Mouse (Mus musculus) cortical plate, adult 2 months (tissue): ENCODE measurements around the gene Map3k12. TPM values are rescaled to one million over a fixed set of nuclear protein-coding genes. Genes with fewer than 3 reads are reported as not detected.
A peak's percentile ranks its signal among the peaks of the same experiment; 100 is the strongest.

Source experiments
- H3K27ac ChIP-seq: fragments of 200-500 bp; 2 replicates; pipeline ENCODE4 v1.5.1; 2012; ENCODE audit warnings: low read length, control low read depth, inconsistent platforms; ENCODE audit not compliant: insufficient read depth
- H3K4me1 ChIP-seq: fragments of 200-500 bp; 2 replicates; pipeline ENCODE4 v1.6.1; 2011; ENCODE audit warnings: low read length; ENCODE audit not compliant: control insufficient read depth, insufficient read depth
- H3K4me3 ChIP-seq: fragments of 200-500 bp; 2 replicates; pipeline ENCODE4 v1.5.1; 2011; ENCODE audit warnings: mild to moderate bottlenecking, low read length, control low read depth; ENCODE audit not compliant: insufficient read depth
- CTCF ChIP-seq: fragments of 200-500 bp; IDR thresholded peaks from 2 replicates; pipeline ENCODE4 v1.5.1; 2011; ENCODE audit warnings: mild to moderate bottlenecking, control low read depth, low read length; ENCODE audit not compliant: insufficient read depth; ENCODE audit errors: extremely low read depth
- POLR2A ChIP-seq: fragments of 200-500 bp; IDR thresholded peaks from 2 replicates; pipeline ENCODE4 v1.6.1; 2011; ENCODE audit warnings: mild to moderate bottlenecking, low read length, control low read depth; ENCODE audit not compliant: insufficient read depth; ENCODE audit errors: extremely low read depth
- polyA plus RNA-seq: library from polyadenylated mRNA; depleted of rRNA; stranded (reverse); fragments of >200 nt; gene quantifications from 2 replicates; pipeline ENCODE4 v1.2.3, GENCODE M21; 2012

The Map3k12 gene
- polyA plus RNA-seq, 1 experiment = 98.9 TPM

- TF ChIP-seq POLR2A = 0 out of 2 replicates have a peak, but pooled peaks have one; percentile 8
- TF ChIP-seq CTCF = no peak
- no peak overlapping the region for H3K4me3 ChIP-seq
- peaks cover 6% of the 10 kb centered on the region; the same call in 1 of the 2 replicates for H3K4me1 ChIP-seq
- H3K27ac ChIP-seq = no peak overlapping the region
Observed at GRCm38 (mm10) chr15:102505073-102505769, 11.6 kb downstream of the Map3k12 start.

GRCm38 (mm10) chr15:102503924-102504782, 12.7 kb downstream of the Map3k12 start:
- peaks cover 4% of the 10 kb centered on the region; the same call in 1 of the 2 replicates for H3K4me1 ChIP-seq

GRCm38 (mm10) chr15:102503447-102503846, 13.4 kb downstream of the Map3k12 start, which contains the start of gene Gm10337:
TSS of gene Gm10337 (plus strand) at chr15:102503722.
- peaks cover 2% of the 10 kb centered on the region; the same call in 1 of the 2 replicates for H3K4me1 ChIP-seq
- no peak within 1 kb of the TSS for H3K27ac ChIP-seq
- TF ChIP-seq POLR2A (no peak), CTCF (no peak)
- no peak within 1 kb of the TSS for H3K4me3 ChIP-seq

More at GRCm38 (mm10) chr15:102503924-102504782, 12.7 kb downstream of the Map3k12 start:
- Histone ChIP-seq H3K27ac (no peak overlapping the region), H3K4me3 (no peak overlapping the region)
- TF ChIP-seq CTCF (no peak), POLR2A (no peak)

DNA sequence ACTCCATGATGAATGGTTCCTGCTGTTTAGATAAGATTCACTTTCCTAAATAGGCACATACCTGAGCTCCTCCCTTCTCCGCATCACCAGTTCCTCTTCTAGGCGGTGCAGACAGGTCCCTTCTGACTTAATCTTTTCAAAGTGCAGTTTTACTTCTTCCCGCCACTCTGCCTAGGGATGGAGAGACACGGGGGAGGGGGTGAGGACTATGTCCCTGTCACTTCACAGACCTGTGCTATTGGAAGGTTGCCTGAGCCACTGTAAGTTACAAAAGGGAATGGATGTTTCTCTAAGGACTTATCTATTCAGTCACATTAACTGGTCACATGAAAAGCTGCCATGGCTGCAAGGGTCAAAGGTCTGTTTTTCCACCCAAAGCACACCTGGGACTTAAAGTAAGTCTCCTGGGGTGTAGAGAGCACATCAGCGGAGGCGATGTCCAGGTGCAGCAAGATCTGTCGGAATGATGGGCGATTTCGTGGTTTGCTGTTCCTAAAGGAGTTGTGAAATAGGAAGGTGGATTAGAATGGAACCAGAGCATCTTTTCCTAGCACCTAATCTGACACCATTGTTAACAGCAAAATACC, 14.5 kb downstream of the Map3k12 start:
- Histone ChIP-seq H3K4me1 (0 out of 2 replicates have a peak, but pooled peaks cover 1% of the 10 kb centered on the region), H3K27ac (no peak overlapping the region), H3K4me3 (no peak overlapping the region)
- TF ChIP-seq POLR2A (no peak), CTCF (no peak)

- no peak overlapping the region for H3K4me3 ChIP-seq
- H3K4me1 ChIP-seq = peaks cover 1% of the 10 kb centered on the region; the same call in 1 of the 2 replicates
- H3K27ac ChIP-seq = no peak overlapping the region
- TF ChIP-seq CTCF (no peak), POLR2A (no peak; the same call in 1 of the 2 replicates)
Observed at GRCm38 (mm10) chr15:102501084-102501814, 15.6 kb downstream of the Map3k12 start.

DNA sequence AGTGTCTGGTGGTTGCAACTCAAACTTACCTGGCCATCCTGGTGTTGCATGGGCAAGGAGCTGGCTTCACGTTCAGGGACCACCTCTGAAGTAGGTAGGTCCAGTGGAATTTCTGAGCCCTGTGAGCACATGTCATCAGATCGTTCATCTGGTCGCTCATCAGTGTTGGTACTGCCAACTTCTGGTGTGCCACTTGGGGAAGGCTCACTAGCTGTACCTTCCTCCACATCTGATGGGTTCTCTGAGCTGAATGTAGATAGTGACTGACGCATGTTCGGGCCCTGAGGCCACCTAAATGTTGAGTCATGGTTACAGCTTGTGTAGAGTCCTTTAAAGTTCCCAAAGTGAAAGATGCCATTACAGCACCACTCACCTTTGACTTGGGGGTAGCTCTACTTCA, 16.4 kb downstream of the Map3k12 start:
- Histone ChIP-seq H3K4me1 (peaks cover 1% of the 10 kb centered on the region; the same call in 1 of the 2 replicates), H3K4me3 (no peak overlapping the region), H3K27ac (no peak overlapping the region)
- TF ChIP-seq CTCF = no peak
- TF ChIP-seq POLR2A = no peak

- Histone ChIP-seq H3K27ac (no peak overlapping the region), H3K4me3 (no peak overlapping the region), H3K4me1 (peaks cover 1% of the 10 kb centered on the region; the same call in 1 of the 2 replicates)
- no peak for TF ChIP-seq CTCF
- TF ChIP-seq POLR2A = no peak
Observed at GRCm38 (mm10) chr15:102499851-102500250, 17.0 kb downstream of the Map3k12 start.

DNA sequence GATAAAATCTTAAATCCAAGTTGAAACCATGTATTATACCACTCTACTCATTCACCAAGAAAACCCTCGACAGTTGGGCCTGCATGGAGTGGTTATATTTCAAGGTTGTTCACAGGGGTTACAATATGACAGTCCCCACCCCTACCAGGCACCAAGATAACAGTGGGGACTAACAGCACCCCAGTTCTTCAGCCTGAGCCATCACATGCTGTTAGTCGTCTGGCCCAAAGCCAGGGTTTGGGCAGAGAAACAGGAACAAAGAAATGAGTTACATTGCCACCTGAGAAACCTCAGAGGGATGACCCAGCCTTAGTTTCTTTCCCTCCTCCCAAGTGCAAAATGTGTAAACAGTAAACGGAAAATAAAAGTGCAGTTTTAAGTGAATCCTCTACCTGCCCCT, 17.5 kb downstream of the Map3k12 start:
- peaks cover 1% of the 10 kb centered on the region; the same call in 1 of the 2 replicates for H3K4me1 ChIP-seq
- H3K4me3 ChIP-seq = no peak overlapping the region
- H3K27ac ChIP-seq = no peak overlapping the region
- TF ChIP-seq POLR2A (0 out of 2 replicates have a peak, but pooled peaks have one; percentile 23), CTCF (no peak)
